Mouse (Mus musculus) spleen, postnatal 14 days (tissue): ENCODE data around the gene Zfp408.
"Not testable (repeated sequence)": the region's sequence is repeated elsewhere in the genome, so short reads cannot be mapped to it uniquely, and the experiment has no call there.

ENCODE experiments used
- DNase-seq, 2 experiments: peaks; one replicate each; pipeline ENCODE4 v3.0.0; 2021 to 2022; ENCODE audit warnings: low spot score in 2 of 2

Zfp408 gene

GRCm38 (mm10) chr2:91609370-91609769 lies 40.2 kb downstream of the Zfp408 start:
- DNase-seq: not testable (repeated sequence)

- DNase-seq: no peak
Measured at GRCm38 (mm10) chr2:91602389-91602788, 47.2 kb downstream of the Zfp408 start.

GRCm38 (mm10) chr2:91600475-91600874 lies 49.1 kb downstream of the Zfp408 start:
- DNase-seq: no peak
